Mouse (Mus musculus): Measurements from ENCODE around the gene Iffo1.
"Not testable (repeated sequence)": the region's sequence is repeated elsewhere in the genome, so short reads cannot be mapped to it uniquely, and the experiment has no call there.

The Iffo1 gene

GRCm38 (mm10) chr6:125162615-125163305 lies 17.7 kb downstream of the Iffo1 start:
- DNase-seq = not testable (repeated sequence)

- DNase-seq = peak; percentile 73
Observed at GRCm38 (mm10) chr6:125163801-125164657, 19.0 kb downstream of the Iffo1 start.

GRCm38 (mm10) chr6:125164672-125165327 lies 19.8 kb downstream of the Iffo1 start:
- DNase-seq = peak; percentile 81

- DNase-seq = peak; percentile 98
Observed at GRCm38 (mm10) chr6:125165328-125165891, 20.4 kb downstream of the Iffo1 start.

- DNase-seq = peak; percentile 84
Observed at GRCm38 (mm10) chr6:125166051-125166751, 21.2 kb downstream of the Iffo1 start, which contains the start of gene Gapdh. Gene Gapdh (minus strand): TSS chr6:125166467.

- peak; percentile 41 for DNase-seq
Observed at GRCm38 (mm10) chr6:125166861-125167650, 22.0 kb downstream of the Iffo1 start.

- no peak for DNase-seq
Observed at GRCm38 (mm10) chr6:125168086-125168485, 23.0 kb downstream of the Iffo1 start.

GRCm38 (mm10) chr6:125170194-125170593 lies 25.2 kb downstream of the Iffo1 start:
- DNase-seq = no peak

GRCm38 (mm10) chr6:125172474-125172873 lies 27.4 kb downstream of the Iffo1 start:
- no peak for DNase-seq

GRCm38 (mm10) chr6:125173256-125173655 lies 28.2 kb downstream of the Iffo1 start:
- no peak for DNase-seq

- no peak for DNase-seq
Observed at GRCm38 (mm10) chr6:125175469-125175868, 30.4 kb downstream of the Iffo1 start.

GRCm38 (mm10) chr6:125179601-125180000 lies 34.6 kb downstream of the Iffo1 start:
- DNase-seq = no peak

- no peak for DNase-seq
Observed at GRCm38 (mm10) chr6:125182133-125182532, 37.1 kb downstream of the Iffo1 start.

GRCm38 (mm10) chr6:125186203-125186602 lies 41.2 kb downstream of the Iffo1 start:
- no peak for DNase-seq

- DNase-seq = no peak
Observed at GRCm38 (mm10) chr6:125190816-125191215, 45.8 kb downstream of the Iffo1 start.

- peak; percentile 99 for DNase-seq
Observed at GRCm38 (mm10) chr6:125191332-125192015, 46.4 kb downstream of the Iffo1 start, which contains the start of the genes Ncapd2 and Mrpl51. Gene Ncapd2 (minus strand): TSS chr6:125191701. Gene Mrpl51 (plus strand): TSS chr6:125191801.

- DNase-seq = peak; percentile 96
Observed at GRCm38 (mm10) chr6:125192016-125192714, 47.1 kb downstream of the Iffo1 start.

- DNase-seq = no peak
Observed at GRCm38 (mm10) chr6:125192841-125193240, 47.8 kb downstream of the Iffo1 start.

- no peak for DNase-seq
Observed at GRCm38 (mm10) chr6:125193390-125193789, 48.3 kb downstream of the Iffo1 start.

GRCm38 (mm10) chr6:125195541-125196075 lies 50.6 kb downstream of the Iffo1 start:
- DNase-seq = no peak
